In genomic region chr17:74868185-74868907, GRCm38 (mm10) we compare ENCODE assay signal across 14 mouse cellular contexts.
DNase-seq lines count a peak whose midpoint lies in the region; ATAC-seq and TF ChIP-seq lines count a peak whose summit lies in the region.
"Had no signal": no experiment of that assay in that cellular context is flagged by ENCODE, and none has a peak within 500 bp of the region (broad histone marks: within the 10 kb centered on the region; RNA-seq: fewer than 3 reads in every experiment).

No protein-coding gene starts in this region.

- no peak overlapping the region for H3K4me2 ChIP-seq in embryonic facial prominence, embryonic 12.5 days (replicated peaks)
- H3K4me2 ChIP-seq in heart, embryonic 16.5 days (ENCODE audit: low read depth, low read length) = 0 out of 2 replicates have a peak overlapping the region, but pooled peaks have one; percentile 2
- no peak overlapping the region for H3K4me2 ChIP-seq in stomach, postnatal 0 days (replicated peaks; ENCODE audit: low read depth)
- H3K4me2 ChIP-seq: embryonic facial prominence, embryonic 15.5 days; midbrain, embryonic 15.5 days had no signal

- no peaks in the 10 kb centered on the region for H3K9me3 ChIP-seq in embryonic facial prominence, embryonic 12.5 days
- no peaks in the 10 kb centered on the region for H3K9me3 ChIP-seq in embryonic facial prominence, embryonic 10.5 days
- no peaks in the 10 kb centered on the region for H3K9me3 ChIP-seq in heart, embryonic 16.5 days (replicated peaks; ENCODE audit: control insufficient read depth, low read length)
- H3K9me3 ChIP-seq in stomach, postnatal 0 days (ENCODE audit: control insufficient read depth, low read length) = no peaks in the 10 kb centered on the region
- H3K9me3 ChIP-seq: embryonic facial prominence, embryonic 15.5 days; midbrain, embryonic 15.5 days had no signal

- no peak for TF ChIP-seq CTCF in heart, adult 2 months (IDR thresholded peaks at IDR 0.05)
- TF ChIP-seq CTCF in stomach, postnatal 0 days (IDR thresholded peaks at IDR 0.05; ENCODE audit: low read depth) = no peak

- H3K36me3 ChIP-seq in embryonic facial prominence, embryonic 12.5 days = no peaks in the 10 kb centered on the region
- no peaks in the 10 kb centered on the region for H3K36me3 ChIP-seq in embryonic facial prominence, embryonic 10.5 days (replicated peaks)
- H3K36me3 ChIP-seq in heart, embryonic 16.5 days (ENCODE audit: control insufficient read depth, insufficient read depth) = no peaks in the 10 kb centered on the region
- no peaks in the 10 kb centered on the region for H3K36me3 ChIP-seq in heart, adult 2 months (ENCODE audit: control insufficient read depth, insufficient read depth, low read length)
- H3K36me3 ChIP-seq in stomach, postnatal 0 days (ENCODE audit: control insufficient read depth, insufficient read depth, low read length) = no peaks in the 10 kb centered on the region
- H3K36me3 ChIP-seq: embryonic facial prominence, embryonic 15.5 days; midbrain, embryonic 15.5 days had no signal

- 68% methylated on average over 12 of the region's 12 CpGs for WGBS in embryonic facial prominence, embryonic 12.5 days
- 80% methylated on average over 12 of the region's 12 CpGs for WGBS in embryonic facial prominence, embryonic 10.5 days
- WGBS in heart, embryonic 16.5 days = 33% methylated on average over 12 of the region's 12 CpGs
- 48% methylated on average over 12 of the region's 12 CpGs for WGBS in heart, adult 2 months
- WGBS in stomach, postnatal 0 days = 53% methylated on average over 12 of the region's 12 CpGs

- TF ChIP-seq EP300 in heart, adult 2 months (IDR thresholded peaks at IDR 0.05; ENCODE audit: insufficient read depth, low read depth, low read length) = no peak
- TF ChIP-seq EP300 in stomach, postnatal 0 days (optimal IDR thresholded peaks at IDR 0.05) = no peak

- H3K27ac ChIP-seq in embryonic facial prominence, embryonic 12.5 days = peak overlapping the region; percentile 77; the same call in 1 of the 2 replicates
- no peak overlapping the region for H3K27ac ChIP-seq in embryonic facial prominence, embryonic 10.5 days (replicated peaks)
- H3K27ac ChIP-seq in heart, embryonic 16.5 days (ENCODE audit: low read length) = peak overlapping the region; percentile 84
- no peak overlapping the region for H3K27ac ChIP-seq in heart, adult 2 months
- H3K27ac ChIP-seq in stomach, postnatal 0 days (replicated peaks) = 0 out of 2 replicates have a peak overlapping the region, but pooled peaks have one; percentile 30
- H3K27ac ChIP-seq: midbrain, embryonic 15.5 days had no signal

- no peaks in the 10 kb centered on the region for H3K79me2 ChIP-seq in heart, adult 2 months (replicated peaks; ENCODE audit: control insufficient read depth, insufficient read depth, low read length)

- intact Hi-C loops in heart, adult 2 months (cut with DNase I) = loop anchor here (5.0 kb wide), 1 partner anchor 56 kb away; no protein-coding TSS in a partner anchor

- H3K27me3 ChIP-seq in embryonic facial prominence, embryonic 12.5 days = no peaks in the 10 kb centered on the region
- H3K27me3 ChIP-seq in embryonic facial prominence, embryonic 10.5 days (replicated peaks; ENCODE audit: low read depth, poor library complexity, severe bottlenecking) = no peaks in the 10 kb centered on the region
- H3K27me3 ChIP-seq in heart, embryonic 16.5 days (ENCODE audit: control insufficient read depth, insufficient read depth, low read length) = no peaks in the 10 kb centered on the region
- H3K27me3 ChIP-seq in heart, adult 2 months (ENCODE audit: control insufficient read depth, insufficient read depth, low read length) = no peaks in the 10 kb centered on the region
- H3K27me3 ChIP-seq in stomach, postnatal 0 days (ENCODE audit: control insufficient read depth, insufficient read depth, low read length) = no peaks in the 10 kb centered on the region
- H3K27me3 ChIP-seq: embryonic facial prominence, embryonic 15.5 days; midbrain, embryonic 15.5 days had no signal

- no peak for DNase-seq in embryonic facial prominence, embryonic 10.5 days (ENCODE audit: low spot score)
- no peak for DNase-seq in heart, adult 2 months
- DNase-seq in retina, postnatal 1 day = peak; percentile 26
- DNase-seq in retina, embryonic 14.5 days (ENCODE audit: low spot score) = no peak
- DNase-seq in stomach, postnatal 0 days (ENCODE audit: low spot score) = no peak
- no peak for DNase-seq in layer of hippocampus, adult 9-11 months
- DNase-seq: cerebellum, adult 9-11 months; gastrocnemius, postnatal 25 days; right cerebral cortex, postnatal 4 days had no signal

- peaks cover 53% of the 10 kb centered on the region for H3K4me1 ChIP-seq in embryonic facial prominence, embryonic 12.5 days
- H3K4me1 ChIP-seq in embryonic facial prominence, embryonic 10.5 days = peaks cover 53% of the 10 kb centered on the region
- peaks cover 56% of the 10 kb centered on the region for H3K4me1 ChIP-seq in heart, embryonic 16.5 days (ENCODE audit: control insufficient read depth, insufficient read depth, low read length)
- H3K4me1 ChIP-seq in heart, adult 2 months (ENCODE audit: control insufficient read depth, insufficient read depth, low read length) = peaks cover 10% of the 10 kb centered on the region
- H3K4me1 ChIP-seq in stomach, postnatal 0 days (replicated peaks; ENCODE audit: control insufficient read depth, insufficient read depth) = 0 out of 2 replicates have a peak, but pooled peaks cover 2% of the 10 kb centered on the region

- no peak; the same call in 1 of the 2 replicates for ATAC-seq in embryonic facial prominence, embryonic 12.5 days (ENCODE audit: insufficient number of reproducible peaks, insufficient read depth, low FRiP score, low TSS enrichment)
- no peak for ATAC-seq in heart, embryonic 16.5 days (replicated peaks; ENCODE audit: extremely low read depth, insufficient read depth, low FRiP score)
- no peak for ATAC-seq in stomach, postnatal 0 days (ENCODE audit: low FRiP score, low TSS enrichment)
- ATAC-seq: inflammation-experienced regulatory T-cells, adult 6 months; midbrain, embryonic 15.5 days had no signal

- TF ChIP-seq POLR2A in heart, adult 2 months (IDR thresholded peaks at IDR 0.05; ENCODE audit: insufficient read depth, low read depth, low read length) = no peak

- H3K4me3 ChIP-seq in embryonic facial prominence, embryonic 12.5 days = no peak overlapping the region
- no peak overlapping the region for H3K4me3 ChIP-seq in embryonic facial prominence, embryonic 10.5 days
- no peak overlapping the region for H3K4me3 ChIP-seq in heart, embryonic 16.5 days (ENCODE audit: low read length)
- H3K4me3 ChIP-seq in heart, adult 2 months = no peak overlapping the region
- no peak overlapping the region for H3K4me3 ChIP-seq in stomach, postnatal 0 days (ENCODE audit: low read depth, low read length)
- H3K4me3 ChIP-seq: embryonic facial prominence, embryonic 15.5 days; midbrain, embryonic 15.5 days had no signal

- H3K9ac ChIP-seq in embryonic facial prominence, embryonic 12.5 days = no peak overlapping the region
- no peak overlapping the region for H3K9ac ChIP-seq in heart, embryonic 16.5 days (ENCODE audit: low read length)
- H3K9ac ChIP-seq in heart, adult 2 months (ENCODE audit: low read depth, low read length) = no peak overlapping the region
- H3K9ac ChIP-seq in stomach, postnatal 0 days (ENCODE audit: low read length) = no peak overlapping the region
- H3K9ac ChIP-seq: embryonic facial prominence, embryonic 15.5 days; midbrain, embryonic 15.5 days had no signal

Comparison
In these comparisons a context has a peak if more than half of its experiments do, and no peak if none do; other contexts are left out.
1. H3K27ac ChIP-seq: peak in embryonic facial prominence, embryonic 12.5 days (single experiment), heart, embryonic 16.5 days (single experiment) and stomach, postnatal 0 days (single experiment); none in embryonic facial prominence, embryonic 10.5 days (single experiment) and heart, adult 2 months (single experiment).